Mouse (Mus musculus) gonadal fat pad, adult 2 months (tissue): Measurements from ENCODE around the gene Rap1gap2. TPM values are rescaled to one million over a fixed set of nuclear protein-coding genes. Genes with fewer than 3 reads are reported as not detected.
A peak's percentile ranks its signal among the peaks of the same experiment; 100 is the strongest.

Experiments
- DNase-seq: peaks from one replicate; pipeline ENCODE4 v3.0.0-alpha.2; 2012; ENCODE audit warnings: low read depth
- polyA plus RNA-seq: library from polyadenylated mRNA; depleted of rRNA; stranded (reverse); fragments of >200 nt; gene quantifications from 2 replicates; pipeline ENCODE4 v1.2.3, GENCODE M21; 2012

Gene Rap1gap2
- polyA plus RNA-seq, 1 experiment = 23.6 TPM

GRCm38 (mm10) chr11:74574768-74575434 lies 35.8 kb downstream of the Rap1gap2 start:
- no peak for DNase-seq

GRCm38 (mm10) chr11:74572459-74573061 lies 38.2 kb downstream of the Rap1gap2 start:
- DNase-seq = no peak

GRCm38 (mm10) chr11:74569735-74570134 lies 41.0 kb downstream of the Rap1gap2 start:
- no peak for DNase-seq

GRCm38 (mm10) chr11:74568463-74568862 lies 42.3 kb downstream of the Rap1gap2 start:
- DNase-seq = no peak

- DNase-seq = no peak
Measured at GRCm38 (mm10) chr11:74568004-74568403, 42.7 kb downstream of the Rap1gap2 start.

GRCm38 (mm10) chr11:74566326-74566874 lies 44.3 kb downstream of the Rap1gap2 start:
- DNase-seq = no peak

- no peak for DNase-seq
Measured at GRCm38 (mm10) chr11:74561392-74561791, 49.3 kb downstream of the Rap1gap2 start.

GRCm38 (mm10) chr11:74560600-74561227 lies 50.0 kb downstream of the Rap1gap2 start:
- DNase-seq = no peak

GRCm38 (mm10) chr11:74559793-74560433 lies 50.8 kb downstream of the Rap1gap2 start:
- no peak for DNase-seq

- DNase-seq = no peak
Measured at GRCm38 (mm10) chr11:74558933-74559332, 51.8 kb downstream of the Rap1gap2 start.

- no peak for DNase-seq
Measured at GRCm38 (mm10) chr11:74557456-74558230, 53.1 kb downstream of the Rap1gap2 start.

GRCm38 (mm10) chr11:74555716-74556374 lies 54.9 kb downstream of the Rap1gap2 start:
- no peak for DNase-seq

- DNase-seq = no peak
Measured at GRCm38 (mm10) chr11:74554683-74555341, 55.9 kb downstream of the Rap1gap2 start.

- peak; percentile 36 for DNase-seq
Measured at GRCm38 (mm10) chr11:74551568-74551967, 59.1 kb downstream of the Rap1gap2 start.

- DNase-seq = peak; percentile 71
Measured at GRCm38 (mm10) chr11:74550615-74551102, 60.1 kb downstream of the Rap1gap2 start.

- DNase-seq = no peak
Measured at GRCm38 (mm10) chr11:74548781-74549382, 61.8 kb downstream of the Rap1gap2 start.

- DNase-seq = no peak
Measured at GRCm38 (mm10) chr11:74546933-74547694, 63.6 kb downstream of the Rap1gap2 start.

GRCm38 (mm10) chr11:74546165-74546564 lies 64.5 kb downstream of the Rap1gap2 start:
- no peak for DNase-seq

- DNase-seq = no peak
Measured at GRCm38 (mm10) chr11:74545560-74545959, 65.2 kb downstream of the Rap1gap2 start.
